In genomic region chr19:8897865-8898495, GRCm38 (mm10) we compare ENCODE assay signal across 8 mouse cellular contexts. TPM values are rescaled to one million over a fixed set of nuclear protein-coding genes. Genes with fewer than 3 reads are reported as not detected.
DNase-seq lines count a peak whose midpoint lies in the region; ATAC-seq lines count a peak whose summit lies in the region.

Gene Ganab (plus strand): TSS chr19:8898071.

- peak; percentile 96 for ATAC-seq in inflammation-experienced regulatory T-cells, adult 6 months
- ATAC-seq in megakaryocyte-erythroid progenitor cell, adult 5-6 weeks (replicated peaks; ENCODE audit: low FRiP score, low TSS enrichment, poor library complexity, severe bottlenecking), result peak; percentile 97

- DNase-seq in adipocyte (ENCODE audit: low spot score), result peak; percentile 98
- DNase-seq in embryo, embryonic 10 days (ENCODE audit: low spot score), result peak; percentile 99
- DNase-seq in gastrocnemius, postnatal 14 days, result peak; percentile 96
- peak; percentile 94 to 98 for DNase-seq in left cerebral cortex, postnatal 10 days (ENCODE audit: extremely low spot score in 1 of 2, low spot score in 2 of 2)
- DNase-seq in right cerebral cortex, postnatal 25 days, result peak; percentile 96
- DNase-seq in urinary bladder, postnatal 4 days (ENCODE audit: low spot score in 2 of 2), result peak; percentile 93 to 96

- intact Hi-C loops in gastrocnemius, postnatal 14 days (cut with DNase I; ENCODE audit: low total_unique reads), result no loop called here
- intact Hi-C loops in left cerebral cortex, postnatal 10 days (cut with DNase I), result loop anchor here (5.0 kb wide), 1 partner anchor 56 kb away; no protein-coding TSS in a partner anchor

RNA-seq across cellular contexts. Expression of gene Ganab, which starts in this region (rescaled TPM):
- total RNA-seq in gastrocnemius, postnatal 14 days (2021), result 10 to 100 TPM; 30.7 to 34.3 TPM
- polyA plus RNA-seq in inflammation-experienced regulatory T-cells, adult 6 months (2017; shearing (Covaris generic)), result 10 to 100 TPM; 58.8 to 59.6 (median 59.4) TPM
- 10 to 100 TPM; 94.4 to 96.8 TPM for total RNA-seq in left cerebral cortex, postnatal 10 days (2021)
- 120 and 130 TPM in 2 replicates for total RNA-seq in megakaryocyte-erythroid progenitor cell, adult 5-6 weeks (2014; fragmentation: Nextera tagmentation)
- 53.2 and 69.7 TPM in 2 replicates for total RNA-seq in megakaryocyte-erythroid progenitor cell, adult 5-6 weeks (2017)

Comparison
In these comparisons a context has a peak if more than half of its experiments do, and no peak if none do; other contexts are left out.
1. Peak in every context shown above with its lines: DNase-seq and ATAC-seq.